ENCODE assay signal across 8 mouse cellular contexts in the genomic region with DNA sequence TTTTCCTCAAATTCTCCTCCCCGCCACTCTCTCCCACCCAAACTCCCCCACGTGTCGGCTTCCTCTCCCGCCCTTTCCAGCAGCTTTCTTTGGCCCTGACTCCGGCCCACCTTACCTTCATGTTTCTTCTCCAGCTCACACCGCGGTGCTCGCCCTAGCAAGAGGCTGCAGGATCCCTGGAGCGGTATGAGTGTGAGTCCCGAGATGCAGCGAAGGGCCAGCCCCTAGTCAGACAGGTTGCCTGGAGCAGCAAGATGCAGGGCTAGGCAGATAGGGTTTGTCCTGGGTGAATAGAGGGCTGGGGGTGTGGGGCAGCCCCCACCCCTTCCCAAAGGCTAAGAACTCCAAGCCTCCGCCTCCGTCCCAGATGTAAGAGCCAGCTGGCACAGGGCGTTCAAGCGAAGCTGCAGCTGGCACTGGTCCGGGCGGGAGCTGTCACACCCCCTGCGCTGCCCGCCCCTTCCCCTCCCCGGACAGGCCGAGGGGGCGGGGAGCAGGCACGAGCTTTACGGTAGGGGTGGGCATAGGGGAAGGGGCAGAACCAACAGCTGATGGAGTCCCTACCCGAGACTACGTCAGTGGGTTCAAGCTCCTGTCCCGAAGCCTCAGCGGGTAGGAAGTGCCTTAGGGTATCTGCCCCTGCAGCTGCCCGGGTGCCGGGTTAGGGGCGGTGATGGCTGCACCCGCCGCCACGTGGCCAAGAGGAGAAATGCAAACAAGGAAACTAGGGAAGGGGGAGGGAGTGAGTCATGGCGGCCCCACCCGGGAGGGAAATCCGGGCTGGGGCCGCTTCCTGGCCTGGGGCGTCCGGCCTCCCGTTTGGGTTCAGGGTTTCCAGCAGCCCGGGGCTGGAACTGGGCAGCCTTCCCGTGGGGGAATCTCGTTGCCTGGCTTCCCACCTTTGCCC. TPM values are rescaled to one million over a fixed set of nuclear protein-coding genes. Genes with fewer than 3 reads are reported as not detected.
A peak's percentile ranks its signal among the peaks of the same experiment; 100 is the strongest.
DNase-seq lines count a peak whose midpoint lies in the region; ATAC-seq and TF ChIP-seq lines count a peak whose summit lies in the region.

A gene (minus strand): TSS at position 693 of the 907 bp plus-strand sequence.

- peak; percentile 87 for ATAC-seq in forebrain, embryonic 16.5 days
- peak; percentile 90 for ATAC-seq in lung, embryonic 16.5 days (ENCODE audit: low read depth)

- no peak for TF ChIP-seq POLR2A in ES-Bruce4 (IDR thresholded peaks at IDR 0.05; ENCODE audit: insufficient read depth, low read length)

- no peaks in the 10 kb centered on the region for H3K27me3 ChIP-seq in ES-Bruce4 (ENCODE audit: control insufficient read depth, insufficient read depth, low read length, poor library complexity, severe bottlenecking)
- H3K27me3 ChIP-seq in forebrain, embryonic 16.5 days (replicated peaks; ENCODE audit: control insufficient read depth, insufficient read depth, low read length), result 0 out of 2 replicates have a peak, but pooled peaks cover 5% of the 10 kb centered on the region
- peaks cover 3% of the 10 kb centered on the region; the same call in 1 of the 2 replicates for H3K27me3 ChIP-seq in lung, embryonic 16.5 days (ENCODE audit: control insufficient read depth, insufficient read depth, low read depth, low read length)

- peaks cover 10% of the 10 kb centered on the region for H3K4me1 ChIP-seq in ES-Bruce4 (ENCODE audit: control insufficient read depth, insufficient read depth, low read length)
- peaks cover 26% of the 10 kb centered on the region for H3K4me1 ChIP-seq in forebrain, embryonic 16.5 days (replicated peaks; ENCODE audit: control insufficient read depth, insufficient read depth, low read length)
- H3K4me1 ChIP-seq in lung, embryonic 16.5 days (replicated peaks; ENCODE audit: control insufficient read depth, insufficient read depth, low read length), result peaks cover 54% of the 10 kb centered on the region

- no peak for TF ChIP-seq EP300 in ES-Bruce4 (IDR thresholded peaks at IDR 0.05; ENCODE audit: insufficient read depth, low read depth, low read length)

- H3K36me3 ChIP-seq in ES-Bruce4 (ENCODE audit: control insufficient read depth, insufficient read depth, low read length, poor library complexity, severe bottlenecking), result no peaks in the 10 kb centered on the region
- no peaks in the 10 kb centered on the region for H3K36me3 ChIP-seq in forebrain, embryonic 16.5 days (ENCODE audit: control insufficient read depth, insufficient read depth)
- no peaks in the 10 kb centered on the region for H3K36me3 ChIP-seq in lung, embryonic 16.5 days (ENCODE audit: control insufficient read depth, insufficient read depth, low read length)

- H3K9ac ChIP-seq in ES-Bruce4 (ENCODE audit: low read depth, poor library complexity, severe bottlenecking), result peak within 1 kb of the TSS; percentile 52
- peak within 1 kb of the TSS; percentile 71 for H3K9ac ChIP-seq in forebrain, embryonic 16.5 days (replicated peaks; ENCODE audit: low read depth, low read length)
- H3K9ac ChIP-seq in lung, embryonic 16.5 days (ENCODE audit: low read length), result peak within 1 kb of the TSS; percentile 82

- peak within 1 kb of the TSS; percentile 71 for H3K4me3 ChIP-seq in ES-Bruce4 (ENCODE audit: low read depth, low read length)
- H3K4me3 ChIP-seq in forebrain, embryonic 16.5 days (replicated peaks; ENCODE audit: low read length), result peak within 1 kb of the TSS; percentile 55
- peak within 1 kb of the TSS; percentile 68 for H3K4me3 ChIP-seq in layer of hippocampus, adult 2 months
- H3K4me3 ChIP-seq in lung, embryonic 16.5 days (ENCODE audit: low read length), result peak within 1 kb of the TSS; percentile 60

- WGBS in forebrain, embryonic 16.5 days, result under 1% methylated on average over 41 of the region's 44 CpGs
- under 1% methylated on average over 43 of the region's 44 CpGs for WGBS in lung, embryonic 16.5 days

- TF ChIP-seq CTCF in ES-Bruce4 (IDR thresholded peaks at IDR 0.05; ENCODE audit: low read depth, low read length), result peak; percentile 21
- TF ChIP-seq CTCF in layer of hippocampus, adult 2 months (conservative IDR thresholded peaks at IDR 0.05), result peak; percentile 80

- H3K9me3 ChIP-seq in ES-Bruce4 (replicated peaks; ENCODE audit: control insufficient read depth, insufficient read depth, low read length, poor library complexity, severe bottlenecking), result no peaks in the 10 kb centered on the region
- H3K9me3 ChIP-seq in forebrain, embryonic 16.5 days (ENCODE audit: control insufficient read depth, low read length), result no peaks in the 10 kb centered on the region
- H3K9me3 ChIP-seq in lung, embryonic 16.5 days (ENCODE audit: control insufficient read depth, low read length), result no peaks in the 10 kb centered on the region

- peak; percentile 68 for DNase-seq in c-Kit-positive CD71-negative TER-119-negative erythroid progenitor cells, embryonic 14.5 days (ENCODE audit: low read depth)
- DNase-seq in heart, postnatal 36 days, result peak; percentile 85 to 90
- DNase-seq in layer of hippocampus, adult 2 months (ENCODE audit: low spot score in 2 of 2), result peak; percentile 69 to 73
- peak; percentile 67 for DNase-seq in ovary, adult 18-20 months (ENCODE audit: low spot score)
- DNase-seq in thymus, postnatal 14 days, result peak; percentile 92

- H3K4me2 ChIP-seq in forebrain, embryonic 16.5 days (ENCODE audit: low read length), result peak within 1 kb of the TSS; percentile 96
- peak within 1 kb of the TSS; percentile 98 for H3K4me2 ChIP-seq in lung, embryonic 16.5 days (ENCODE audit: low read depth, low read length)

- H3K27ac ChIP-seq in ES-Bruce4 (ENCODE audit: insufficient read depth, low read length), result no peak within 1 kb of the TSS
- no peak within 1 kb of the TSS for H3K27ac ChIP-seq in forebrain, embryonic 16.5 days (ENCODE audit: low read length)
- peak within 1 kb of the TSS; percentile 94 for H3K27ac ChIP-seq in layer of hippocampus, adult 2 months
- H3K27ac ChIP-seq in lung, embryonic 16.5 days (ENCODE audit: low read length), result peak within 1 kb of the TSS; percentile 89

- intact Hi-C loops in heart, postnatal 36 days (cut with DNase I), result no loop called here

RNA-seq across cellular contexts. Expression of the gene that starts here (rescaled TPM):
- polyA plus RNA-seq in ES-Bruce4 (2011; ENCODE audit: insufficient read depth, insufficient read length, low read depth, missing spikeins), result 3.1 and 3.5 TPM in 2 replicates
- 8.9 and 13.3 TPM in 2 replicates for polyA plus RNA-seq in forebrain, embryonic 16.5 days (2015; fragmentation: Nextera tagmentation; extraction: Ambion mirVana)
- 10 to 100 TPM; 25.4 to 27.4 TPM for total RNA-seq in heart, postnatal 36 days (2021)
- 10 to 100 TPM; 45.5 to 46.8 TPM for total RNA-seq in layer of hippocampus, adult 2 months (2021)
- 20.8 and 22.7 TPM in 2 replicates for polyA plus RNA-seq in lung, embryonic 16.5 days (2015; fragmentation: Nextera tagmentation; extraction: Ambion mirVana)

Comparison
In these comparisons a context has a peak if more than half of its experiments do, and no peak if none do; other contexts are left out.
1. H3K27ac ChIP-seq: peak in layer of hippocampus, adult 2 months (single experiment) and lung, embryonic 16.5 days (single experiment); none in ES-Bruce4 (single experiment) and forebrain, embryonic 16.5 days (single experiment).
2. Peak in every context shown above with its lines, with median percentiles within 50 percentile points of each other: H3K4me3 ChIP-seq, H3K9ac ChIP-seq and DNase-seq.